Mouse (Mus musculus): ENCODE data around the gene Stag3. TPM values are rescaled to one million over a fixed set of nuclear protein-coding genes. Genes with fewer than 3 reads are reported as not detected.

The Stag3 gene
- polyA plus RNA-seq, 1 experiment: 3.0 TPM

GRCm38 (mm10) chr5:138257585-138257978 is 22.5 kb upstream of the Stag3 start:
- TF ChIP-seq POLR2A (IDR thresholded peaks at IDR 0.05; ENCODE audit: borderline replicate concordance, low read depth, low read length): no peak
- no peak for TF ChIP-seq CTCF (IDR thresholded peaks at IDR 0.05; ENCODE audit: low read depth, low read length)
- Histone ChIP-seq H3K4me3 (ENCODE audit: insufficient read depth, low read length) (no peak overlapping the region), H3K27ac (ENCODE audit: insufficient read depth, low read depth, low read length) (peak overlapping the region; percentile 35), H3K4me1 (ENCODE audit: control insufficient read depth, insufficient read depth, low read length) (peaks cover 48% of the 10 kb centered on the region)

- H3K4me1 ChIP-seq (ENCODE audit: control insufficient read depth, insufficient read depth, low read length): peaks cover 48% of the 10 kb centered on the region
These were observed 22.0 kb upstream of the Stag3 start for GRCm38 (mm10) chr5:138258078-138258477.

GRCm38 (mm10) chr5:138258542-138258941 is 21.5 kb upstream of the Stag3 start:
- Histone ChIP-seq H3K27ac (ENCODE audit: insufficient read depth, low read depth, low read length) (no peak overlapping the region), H3K4me1 (ENCODE audit: control insufficient read depth, insufficient read depth, low read length) (peaks cover 48% of the 10 kb centered on the region), H3K4me3 (ENCODE audit: insufficient read depth, low read length) (no peak overlapping the region)
- TF ChIP-seq POLR2A (IDR thresholded peaks at IDR 0.05; ENCODE audit: borderline replicate concordance, low read depth, low read length) (no peak), CTCF (IDR thresholded peaks at IDR 0.05; ENCODE audit: low read depth, low read length) (no peak)

More at GRCm38 (mm10) chr5:138258078-138258477, 22.0 kb upstream of the Stag3 start:
- TF ChIP-seq POLR2A (IDR thresholded peaks at IDR 0.05; ENCODE audit: borderline replicate concordance, low read depth, low read length) (no peak), CTCF (IDR thresholded peaks at IDR 0.05; ENCODE audit: low read depth, low read length) (no peak)
- Histone ChIP-seq H3K27ac (ENCODE audit: insufficient read depth, low read depth, low read length) (no peak overlapping the region), H3K4me3 (ENCODE audit: insufficient read depth, low read length) (no peak overlapping the region)

- no peak overlapping the region for H3K4me3 ChIP-seq (ENCODE audit: insufficient read depth, low read length)
- TF ChIP-seq CTCF (IDR thresholded peaks at IDR 0.05; ENCODE audit: low read depth, low read length): no peak
- H3K4me1 ChIP-seq (ENCODE audit: control insufficient read depth, insufficient read depth, low read length): peaks cover 48% of the 10 kb centered on the region
- no peak overlapping the region for H3K27ac ChIP-seq (ENCODE audit: insufficient read depth, low read depth, low read length)
These were observed 21.0 kb upstream of the Stag3 start for GRCm38 (mm10) chr5:138258993-138259392.

GRCm38 (mm10) chr5:138260051-138260450 is 20.0 kb upstream of the Stag3 start:
- H3K27ac ChIP-seq (ENCODE audit: insufficient read depth, low read depth, low read length): no peak overlapping the region
- TF ChIP-seq POLR2A (IDR thresholded peaks at IDR 0.05; ENCODE audit: borderline replicate concordance, low read depth, low read length) (no peak), CTCF (IDR thresholded peaks at IDR 0.05; ENCODE audit: low read depth, low read length) (no peak)
- no peak overlapping the region for H3K4me3 ChIP-seq (ENCODE audit: insufficient read depth, low read length)
- H3K4me1 ChIP-seq (ENCODE audit: control insufficient read depth, insufficient read depth, low read length): peaks cover 47% of the 10 kb centered on the region

- no peak for TF ChIP-seq CTCF (IDR thresholded peaks at IDR 0.05; ENCODE audit: low read depth, low read length)
- TF ChIP-seq POLR2A (IDR thresholded peaks at IDR 0.05; ENCODE audit: borderline replicate concordance, low read depth, low read length): no peak
- Histone ChIP-seq H3K4me1 (ENCODE audit: control insufficient read depth, insufficient read depth, low read length) (peaks cover 51% of the 10 kb centered on the region), H3K4me3 (ENCODE audit: insufficient read depth, low read length) (no peak overlapping the region), H3K27ac (ENCODE audit: insufficient read depth, low read depth, low read length) (no peak overlapping the region)
These were observed 19.2 kb upstream of the Stag3 start for GRCm38 (mm10) chr5:138260834-138261233.

GRCm38 (mm10) chr5:138262001-138262400 is 18.0 kb upstream of the Stag3 start:
- H3K27ac ChIP-seq (ENCODE audit: insufficient read depth, low read depth, low read length): peak overlapping the region; percentile 65
- H3K4me1 ChIP-seq (ENCODE audit: control insufficient read depth, insufficient read depth, low read length): peaks cover 46% of the 10 kb centered on the region
- no peak for TF ChIP-seq POLR2A (IDR thresholded peaks at IDR 0.05; ENCODE audit: borderline replicate concordance, low read depth, low read length)
- TF ChIP-seq CTCF (IDR thresholded peaks at IDR 0.05; ENCODE audit: low read depth, low read length): no peak
- H3K4me3 ChIP-seq (ENCODE audit: insufficient read depth, low read length): peak overlapping the region; percentile 88

GRCm38 (mm10) chr5:138262582-138263240 is 17.3 kb upstream of the Stag3 start:
- peak overlapping the region; percentile 88 for H3K4me3 ChIP-seq (ENCODE audit: insufficient read depth, low read length)
- no peak for TF ChIP-seq CTCF (IDR thresholded peaks at IDR 0.05; ENCODE audit: low read depth, low read length)
- TF ChIP-seq POLR2A (IDR thresholded peaks at IDR 0.05; ENCODE audit: borderline replicate concordance, low read depth, low read length): no peak
- peaks cover 40% of the 10 kb centered on the region for H3K4me1 ChIP-seq (ENCODE audit: control insufficient read depth, insufficient read depth, low read length)
- H3K27ac ChIP-seq (ENCODE audit: insufficient read depth, low read depth, low read length): peak overlapping the region; percentile 65

- Histone ChIP-seq H3K4me1 (ENCODE audit: control insufficient read depth, insufficient read depth, low read length) (peaks cover 32% of the 10 kb centered on the region), H3K4me3 (ENCODE audit: insufficient read depth, low read length) (peak within 1 kb of the TSS; percentile 88), H3K27ac (ENCODE audit: insufficient read depth, low read depth, low read length) (peak within 1 kb of the TSS; percentile 91)
- TF ChIP-seq CTCF (IDR thresholded peaks at IDR 0.05; ENCODE audit: low read depth, low read length) (no peak), POLR2A (IDR thresholded peaks at IDR 0.05; ENCODE audit: borderline replicate concordance, low read depth, low read length) (peak; percentile 80; the same call in 1 of the 2 replicates)
These were observed 16.5 kb upstream of the Stag3 start, which contains the start of gene BC037034 for GRCm38 (mm10) chr5:138263260-138264206. Gene BC037034, minus strand, starts transcription at chr5:138264033.

GRCm38 (mm10) chr5:138264207-138264578 is 15.8 kb upstream of the Stag3 start:
- TF ChIP-seq POLR2A (IDR thresholded peaks at IDR 0.05; ENCODE audit: borderline replicate concordance, low read depth, low read length) (no peak), CTCF (IDR thresholded peaks at IDR 0.05; ENCODE audit: low read depth, low read length) (no peak)
- Histone ChIP-seq H3K4me1 (ENCODE audit: control insufficient read depth, insufficient read depth, low read length) (peaks cover 25% of the 10 kb centered on the region), H3K27ac (ENCODE audit: insufficient read depth, low read depth, low read length) (peak overlapping the region; percentile 91), H3K4me3 (ENCODE audit: insufficient read depth, low read length) (peak overlapping the region; percentile 88)
